Mouse (Mus musculus): ENCODE measurements around the gene Nek3.
A peak's percentile ranks its signal among the peaks of the same experiment; 100 is the strongest.

The Nek3 gene

DNA sequence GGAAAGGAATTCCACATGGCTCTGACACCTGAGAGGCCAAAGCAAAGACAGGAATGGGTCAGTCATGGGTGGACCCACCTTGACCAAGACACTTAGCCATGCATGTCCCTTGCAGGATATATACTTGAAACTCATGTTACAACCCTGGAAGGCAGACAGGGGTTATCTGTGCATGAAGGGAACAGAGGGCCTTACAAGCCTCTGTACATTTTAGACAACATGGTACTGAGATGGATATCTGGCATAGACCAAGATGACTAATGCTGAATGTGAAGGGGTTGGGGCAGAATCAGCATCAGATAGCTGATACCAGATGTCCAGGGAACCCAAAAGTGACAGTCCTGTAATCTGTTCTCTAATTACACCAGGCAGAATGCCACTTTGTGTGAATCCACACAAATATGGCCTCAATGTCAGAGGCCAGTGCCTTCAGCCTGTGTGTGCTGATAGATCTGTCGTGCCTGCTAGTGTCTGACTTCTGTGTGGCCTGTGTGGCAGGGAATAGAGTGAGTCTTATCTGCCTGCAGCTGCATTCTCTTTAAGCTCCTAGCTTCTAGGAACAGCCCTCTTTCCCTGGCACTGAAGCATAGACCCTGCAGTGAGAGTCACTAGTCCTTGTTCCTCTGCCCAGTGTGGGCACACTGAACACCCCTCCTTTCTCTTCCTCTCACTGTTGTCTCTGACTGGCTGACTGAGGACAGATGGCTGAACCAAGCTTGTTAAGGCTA, 22.3 kb downstream of the Nek3 start:
- peak; percentile 48 to 65 for DNase-seq

DNA sequence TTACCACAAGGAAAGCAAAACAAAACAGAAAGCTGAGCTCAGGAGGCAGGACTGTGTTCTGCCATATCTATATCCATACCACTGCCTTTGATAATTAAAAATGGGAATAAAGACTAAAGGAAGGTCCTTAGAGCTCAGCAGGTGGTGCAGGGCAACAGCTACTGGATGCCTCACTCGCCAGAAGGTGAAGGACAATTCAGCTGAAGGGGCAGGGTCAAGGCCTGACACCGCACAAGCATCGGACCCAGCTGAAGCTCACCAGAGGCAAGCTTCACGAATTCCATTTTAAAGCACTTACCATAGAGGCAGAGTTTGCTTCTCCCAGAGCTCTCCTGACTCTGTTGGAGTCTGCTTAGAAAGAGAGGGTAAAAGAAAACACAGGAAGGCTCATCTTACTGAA, 23.6 kb downstream of the Nek3 start:
- DNase-seq, result no peak

- no peak for DNase-seq
Measured at GRCm38 (mm10) chr8:22141836-22142385, 24.3 kb downstream of the Nek3 start.

GRCm38 (mm10) chr8:22136462-22136861, 29.8 kb downstream of the Nek3 start:
- peak; percentile 61 to 63 for DNase-seq

DNA sequence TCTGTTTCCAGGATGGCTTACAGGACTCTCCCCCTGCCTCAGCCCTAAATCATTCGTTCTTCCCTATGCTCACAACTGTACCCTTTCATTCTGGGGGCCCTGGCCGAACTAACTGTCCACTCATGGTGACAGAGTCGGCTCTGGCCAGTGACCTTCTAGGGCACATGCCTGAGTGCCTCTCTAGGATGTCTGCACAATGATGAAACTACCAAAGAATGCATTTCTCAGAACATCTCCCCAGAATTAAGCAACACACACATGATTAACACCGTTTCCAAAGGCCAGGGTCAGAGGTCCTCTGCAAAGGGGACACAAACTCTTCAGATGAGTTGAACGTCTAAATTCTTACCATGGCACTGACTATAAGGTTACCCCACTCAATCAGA, 31.5 kb downstream of the Nek3 start:
- no peak for DNase-seq

GRCm38 (mm10) chr8:22134078-22134749, 32.0 kb downstream of the Nek3 start:
- DNase-seq, result no peak

DNA sequence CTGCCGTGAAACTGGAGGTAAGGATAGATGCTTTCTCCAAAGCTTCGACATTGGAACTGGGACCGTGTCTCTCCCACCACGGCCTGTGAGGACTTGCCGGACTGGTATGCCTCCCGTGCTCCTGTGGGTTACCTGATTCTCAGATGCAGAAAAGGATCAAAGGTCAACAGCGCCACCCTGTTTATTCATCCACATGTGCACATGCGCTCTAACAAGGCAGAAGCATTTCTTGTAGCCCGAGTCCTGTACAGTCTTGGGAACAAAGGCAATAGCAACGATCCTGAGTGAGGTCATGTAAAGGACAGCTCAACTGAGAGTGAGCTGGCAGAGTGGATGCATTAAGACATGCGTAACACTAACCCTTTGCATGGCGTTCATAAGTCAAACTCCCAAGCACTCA, 34.2 kb downstream of the Nek3 start:
- DNase-seq, result no peak

- peak; percentile 30 to 37 for DNase-seq
Measured at GRCm38 (mm10) chr8:22124220-22125152, 41.7 kb downstream of the Nek3 start, which contains the start of gene Nek5. Gene Nek5, minus strand, starts transcription at chr8:22125053.

- DNase-seq, result no peak
Measured at GRCm38 (mm10) chr8:22107020-22107419, 59.2 kb downstream of the Nek3 start.

DNA sequence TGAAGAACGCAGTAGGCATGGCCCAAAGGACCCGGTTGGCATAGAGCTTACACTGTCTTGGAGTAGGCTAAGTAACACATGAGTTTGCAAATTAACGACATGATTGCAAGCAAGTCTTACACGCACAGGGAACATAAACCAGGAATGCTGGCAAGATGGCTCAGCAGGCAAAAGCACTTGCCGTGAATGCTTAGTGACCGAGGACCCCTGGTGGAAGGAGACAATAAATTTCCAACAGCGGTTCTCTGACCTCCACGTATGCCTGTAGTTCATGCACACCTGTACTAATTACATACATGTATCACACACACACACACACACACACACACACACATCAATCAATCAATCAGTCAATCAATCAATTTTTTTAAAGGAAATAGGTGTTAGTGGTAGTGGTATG, 74.7 kb downstream of the Nek3 start:
- DNase-seq, result peak; percentile 17 to 18

GRCm38 (mm10) chr8:22089226-22089625, 77.0 kb downstream of the Nek3 start:
- no peak for DNase-seq

GRCm38 (mm10) chr8:22079313-22080007, 86.8 kb downstream of the Nek3 start:
- DNase-seq, result no peak

All from cerebellum, postnatal 10 days (tissue).